Mouse (Mus musculus): Measurements from ENCODE around the gene Ccdc92. TPM values are rescaled to one million over a fixed set of nuclear protein-coding genes. Genes with fewer than 3 reads are reported as not detected.

Ccdc92 gene
- polyA plus RNA-seq, 1 experiment from 2014 or later: 38.7 TPM

DNA sequence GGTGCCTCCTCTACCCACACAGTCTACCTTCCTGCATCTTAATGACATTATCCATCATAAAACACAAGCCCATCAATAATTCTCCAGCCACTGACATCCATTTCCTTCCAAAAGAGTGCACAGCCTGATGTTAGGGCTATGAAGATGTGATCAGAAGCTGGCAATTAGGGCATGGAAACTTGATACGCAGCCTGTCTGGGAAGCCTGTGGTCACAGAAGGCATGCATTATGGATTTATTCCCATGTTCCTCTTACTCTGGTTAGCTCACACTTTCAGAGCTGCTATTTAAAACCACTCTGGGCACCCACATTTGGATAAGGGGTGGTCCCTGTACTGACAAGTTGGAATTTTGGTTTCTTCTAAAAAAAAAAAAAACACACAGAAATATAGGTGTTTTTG is 15.2 kb downstream of the Ccdc92 start:
- Histone ChIP-seq H3K4me3 (replicated peaks; ENCODE audit: low read depth, low read length) (no peak overlapping the region), H3K4me2 (ENCODE audit: low read length) (no peak overlapping the region), H3K27me3 (ENCODE audit: control insufficient read depth, insufficient read depth, low read length) (no peaks in the 10 kb centered on the region), H3K9me3 (ENCODE audit: control insufficient read depth, low read length) (no peaks in the 10 kb centered on the region), H3K27ac (replicated peaks; ENCODE audit: low read depth, low read length) (no peak overlapping the region), H3K36me3 (ENCODE audit: control insufficient read depth, insufficient read depth, low read length) (no peaks in the 10 kb centered on the region), H3K9ac (replicated peaks; ENCODE audit: low read length) (no peak overlapping the region), H3K4me1 (ENCODE audit: control insufficient read depth, insufficient read depth, low read length) (0 out of 2 replicates have a peak, but pooled peaks cover 6% of the 10 kb centered on the region)
- ATAC-seq (ENCODE audit: low FRiP score, low TSS enrichment) (no peak), DNase-seq (no peak)
- WGBS: 78% methylated on average over 1 of the region's 1 CpGs

DNA sequence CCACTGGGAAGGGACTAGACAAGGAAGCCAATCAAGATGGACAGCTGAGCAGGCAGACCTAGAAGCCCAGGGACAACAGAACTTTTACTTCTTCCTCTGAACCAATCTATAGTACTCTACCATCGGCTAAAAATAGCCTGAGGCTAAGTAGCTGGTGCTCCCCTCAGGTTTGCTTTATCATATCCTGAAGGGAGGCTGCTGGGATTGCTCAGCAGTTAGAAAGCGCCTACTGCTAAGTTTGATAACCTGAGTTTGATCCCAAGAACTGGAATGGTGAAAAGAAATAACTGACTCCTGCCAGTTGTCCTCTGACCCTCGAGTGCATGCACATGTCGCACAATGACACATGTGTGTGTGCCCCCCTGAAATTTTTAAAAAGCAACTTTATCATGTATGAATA is 17.3 kb downstream of the Ccdc92 start:
- Histone ChIP-seq H3K27ac (replicated peaks; ENCODE audit: low read depth, low read length) (no peak overlapping the region), H3K4me3 (replicated peaks; ENCODE audit: low read depth, low read length) (no peak overlapping the region), H3K9ac (replicated peaks; ENCODE audit: low read length) (no peak overlapping the region), H3K9me3 (ENCODE audit: control insufficient read depth, low read length) (no peaks in the 10 kb centered on the region), H3K36me3 (ENCODE audit: control insufficient read depth, insufficient read depth, low read length) (no peaks in the 10 kb centered on the region), H3K4me1 (ENCODE audit: control insufficient read depth, insufficient read depth, low read length) (0 out of 2 replicates have a peak, but pooled peaks cover 6% of the 10 kb centered on the region), H3K4me2 (ENCODE audit: low read length) (no peak overlapping the region), H3K27me3 (ENCODE audit: control insufficient read depth, insufficient read depth, low read length) (no peaks in the 10 kb centered on the region)
- 80% methylated on average over 4 of the region's 4 CpGs for WGBS
- no peak for DNase-seq
- ATAC-seq (ENCODE audit: low FRiP score, low TSS enrichment): no peak

DNA sequence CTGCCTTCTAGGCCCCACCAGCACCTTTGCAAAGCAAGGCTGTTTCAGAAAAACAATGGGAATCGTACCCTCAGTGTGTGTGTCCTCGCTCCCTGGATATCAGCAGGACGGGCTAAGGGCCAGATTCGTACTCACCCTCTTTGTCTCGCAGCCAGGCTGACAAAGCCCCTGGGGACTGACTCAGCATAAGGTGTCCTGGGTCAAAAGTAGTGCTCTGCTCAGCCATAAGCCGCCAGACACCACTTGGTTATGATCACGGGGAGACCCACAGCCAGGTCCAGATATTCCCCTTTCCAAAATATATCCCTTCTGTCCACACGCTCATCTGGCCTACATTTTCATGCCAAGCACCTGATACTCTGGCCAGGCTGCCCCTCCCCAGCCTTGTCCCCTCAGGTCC is 18.8 kb downstream of the Ccdc92 start:
- WGBS: 55% methylated on average over 8 of the region's 8 CpGs
- 0 out of 2 replicates have a peak, but pooled peaks cover 6% of the 10 kb centered on the region for H3K4me1 ChIP-seq (ENCODE audit: control insufficient read depth, insufficient read depth, low read length)
- no peaks in the 10 kb centered on the region for H3K27me3 ChIP-seq (ENCODE audit: control insufficient read depth, insufficient read depth, low read length)
- H3K4me3 ChIP-seq (replicated peaks; ENCODE audit: low read depth, low read length): no peak overlapping the region
- peaks cover 9% of the 10 kb centered on the region for H3K36me3 ChIP-seq (ENCODE audit: control insufficient read depth, insufficient read depth, low read length)
- no peaks in the 10 kb centered on the region for H3K9me3 ChIP-seq (ENCODE audit: control insufficient read depth, low read length)
- DNase-seq (peak; percentile 19), ATAC-seq (ENCODE audit: low FRiP score, low TSS enrichment) (no peak)
- H3K27ac ChIP-seq (replicated peaks; ENCODE audit: low read depth, low read length): no peak overlapping the region
- no peak overlapping the region for H3K9ac ChIP-seq (replicated peaks; ENCODE audit: low read length)
- no peak overlapping the region for H3K4me2 ChIP-seq (ENCODE audit: low read length)

DNA sequence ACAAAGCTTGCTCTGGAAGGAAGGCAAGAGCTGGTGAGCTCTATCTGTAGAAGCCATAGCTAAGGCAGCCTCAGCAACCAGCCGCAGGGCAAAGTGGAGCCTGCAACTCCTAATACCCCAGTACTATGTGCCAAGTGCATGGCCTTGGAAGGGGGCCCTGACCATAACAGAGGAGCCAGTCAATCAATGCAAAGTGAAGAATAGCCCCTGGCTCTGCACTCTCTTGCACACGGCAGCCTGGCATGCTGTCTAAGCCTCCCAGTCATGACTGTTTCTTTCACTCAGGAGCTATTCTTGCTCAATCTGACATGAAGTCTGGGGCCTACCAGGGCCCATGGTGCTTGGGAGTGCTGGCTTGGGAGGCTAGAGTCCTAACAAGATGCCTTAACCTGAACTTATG is 21.6 kb downstream of the Ccdc92 start:
- Histone ChIP-seq H3K4me3 (replicated peaks; ENCODE audit: low read depth, low read length) (no peak overlapping the region), H3K27ac (replicated peaks; ENCODE audit: low read depth, low read length) (no peak overlapping the region), H3K4me2 (ENCODE audit: low read length) (no peak overlapping the region), H3K27me3 (ENCODE audit: control insufficient read depth, insufficient read depth, low read length) (no peaks in the 10 kb centered on the region), H3K36me3 (ENCODE audit: control insufficient read depth, insufficient read depth, low read length) (peaks cover 34% of the 10 kb centered on the region), H3K9ac (replicated peaks; ENCODE audit: low read length) (no peak overlapping the region), H3K4me1 (ENCODE audit: control insufficient read depth, insufficient read depth, low read length) (0 out of 2 replicates have a peak, but pooled peaks cover 6% of the 10 kb centered on the region), H3K9me3 (ENCODE audit: control insufficient read depth, low read length) (no peaks in the 10 kb centered on the region)
- ATAC-seq (ENCODE audit: low FRiP score, low TSS enrichment): no peak
- DNase-seq: peak; percentile 29
- WGBS: 69% methylated on average over 2 of the region's 2 CpGs

DNA sequence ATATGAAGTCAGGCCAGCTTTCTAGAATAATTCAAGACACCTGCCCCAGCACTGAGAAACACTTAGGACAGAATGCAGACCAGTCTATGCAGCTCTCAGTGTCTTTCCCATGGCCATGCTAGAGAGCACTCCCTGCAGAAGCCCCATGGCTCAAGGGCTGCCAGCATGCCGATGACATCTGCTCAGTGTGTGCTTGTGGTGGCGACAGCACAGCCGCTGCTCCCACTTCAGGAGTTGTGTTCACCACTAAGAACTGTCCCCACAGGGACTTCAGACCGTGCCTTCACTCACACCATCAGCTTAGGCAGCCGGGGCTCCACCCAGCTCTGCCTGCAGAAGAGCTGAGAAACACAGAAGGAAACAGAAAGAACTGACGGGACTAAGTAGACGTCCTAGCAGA is 22.0 kb downstream of the Ccdc92 start:
- H3K9me3 ChIP-seq (ENCODE audit: control insufficient read depth, low read length): no peaks in the 10 kb centered on the region
- DNase-seq: no peak
- H3K9ac ChIP-seq (replicated peaks; ENCODE audit: low read length): no peak overlapping the region
- H3K4me3 ChIP-seq (replicated peaks; ENCODE audit: low read depth, low read length): no peak overlapping the region
- WGBS: 83% methylated on average over 7 of the region's 7 CpGs
- 0 out of 2 replicates have a peak, but pooled peaks cover 6% of the 10 kb centered on the region for H3K4me1 ChIP-seq (ENCODE audit: control insufficient read depth, insufficient read depth, low read length)
- H3K4me2 ChIP-seq (ENCODE audit: low read length): no peak overlapping the region
- H3K36me3 ChIP-seq (ENCODE audit: control insufficient read depth, insufficient read depth, low read length): peaks cover 38% of the 10 kb centered on the region
- no peak for ATAC-seq (ENCODE audit: low FRiP score, low TSS enrichment)
- no peaks in the 10 kb centered on the region for H3K27me3 ChIP-seq (ENCODE audit: control insufficient read depth, insufficient read depth, low read length)
- H3K27ac ChIP-seq (replicated peaks; ENCODE audit: low read depth, low read length): no peak overlapping the region

DNA sequence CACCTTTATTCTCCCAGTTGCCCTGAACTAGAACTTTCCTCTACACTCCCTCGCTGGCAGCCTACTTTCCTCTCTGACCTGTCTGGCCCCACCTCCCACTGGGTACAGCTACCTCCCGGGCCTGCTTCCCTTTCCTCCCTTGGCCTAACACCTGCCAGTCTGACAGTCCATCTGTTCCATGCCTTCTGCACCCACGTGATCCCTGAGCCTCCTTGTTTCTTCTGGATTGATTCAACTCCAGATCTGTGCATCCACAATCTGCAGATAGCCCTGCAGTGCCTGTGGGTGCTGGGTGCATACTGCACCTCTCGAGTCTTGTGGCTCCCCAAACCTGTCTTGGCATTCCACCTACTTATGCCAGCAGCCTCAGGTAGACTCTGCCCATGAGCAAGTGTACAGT is 25.6 kb downstream of the Ccdc92 start:
- H3K9me3 ChIP-seq (ENCODE audit: control insufficient read depth, low read length): no peaks in the 10 kb centered on the region
- ATAC-seq (ENCODE audit: low FRiP score, low TSS enrichment) (no peak), DNase-seq (no peak)
- H3K36me3 ChIP-seq (ENCODE audit: control insufficient read depth, insufficient read depth, low read length): peaks cover 68% of the 10 kb centered on the region
- H3K4me3 ChIP-seq (replicated peaks; ENCODE audit: low read depth, low read length): no peak overlapping the region
- no peak overlapping the region for H3K27ac ChIP-seq (replicated peaks; ENCODE audit: low read depth, low read length)
- H3K9ac ChIP-seq (replicated peaks; ENCODE audit: low read length): no peak overlapping the region
- H3K4me2 ChIP-seq (ENCODE audit: low read length): no peak overlapping the region
- 74% methylated on average over 4 of the region's 4 CpGs for WGBS
- no peaks in the 10 kb centered on the region for H3K27me3 ChIP-seq (ENCODE audit: control insufficient read depth, insufficient read depth, low read length)
- no peaks in the 10 kb centered on the region for H3K4me1 ChIP-seq (ENCODE audit: control insufficient read depth, insufficient read depth, low read length)

DNA sequence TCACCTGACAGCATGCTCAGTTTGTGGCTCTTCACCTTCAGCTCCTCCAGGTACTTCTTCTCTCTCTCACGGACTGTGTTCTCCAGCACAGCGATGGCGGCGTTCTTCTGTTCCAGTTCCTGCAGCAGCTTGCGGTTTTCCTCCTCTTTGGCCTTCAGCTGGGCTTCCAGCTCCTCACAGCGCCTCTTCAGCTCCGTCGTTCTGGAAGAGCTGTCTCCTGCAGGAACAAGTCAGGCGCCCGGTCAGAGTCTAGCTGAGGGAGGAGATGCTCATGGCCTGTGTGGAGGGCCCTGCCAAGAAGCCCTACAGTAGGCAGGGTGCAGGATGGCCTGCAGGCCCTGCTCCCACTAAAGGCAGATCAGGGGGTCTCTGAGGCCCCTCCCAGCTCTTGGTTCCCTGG is 26.1 kb downstream of the Ccdc92 start:
- H3K4me2 ChIP-seq (ENCODE audit: low read length): no peak overlapping the region
- H3K9me3 ChIP-seq (ENCODE audit: control insufficient read depth, low read length): no peaks in the 10 kb centered on the region
- 91% methylated on average over 10 of the region's 10 CpGs for WGBS
- H3K36me3 ChIP-seq (ENCODE audit: control insufficient read depth, insufficient read depth, low read length): peaks cover 68% of the 10 kb centered on the region
- no peaks in the 10 kb centered on the region for H3K27me3 ChIP-seq (ENCODE audit: control insufficient read depth, insufficient read depth, low read length)
- no peak overlapping the region for H3K27ac ChIP-seq (replicated peaks; ENCODE audit: low read depth, low read length)
- H3K9ac ChIP-seq (replicated peaks; ENCODE audit: low read length): no peak overlapping the region
- ATAC-seq (ENCODE audit: low FRiP score, low TSS enrichment) (no peak), DNase-seq (no peak)
- no peaks in the 10 kb centered on the region for H3K4me1 ChIP-seq (ENCODE audit: control insufficient read depth, insufficient read depth, low read length)
- no peak overlapping the region for H3K4me3 ChIP-seq (replicated peaks; ENCODE audit: low read depth, low read length)

DNA sequence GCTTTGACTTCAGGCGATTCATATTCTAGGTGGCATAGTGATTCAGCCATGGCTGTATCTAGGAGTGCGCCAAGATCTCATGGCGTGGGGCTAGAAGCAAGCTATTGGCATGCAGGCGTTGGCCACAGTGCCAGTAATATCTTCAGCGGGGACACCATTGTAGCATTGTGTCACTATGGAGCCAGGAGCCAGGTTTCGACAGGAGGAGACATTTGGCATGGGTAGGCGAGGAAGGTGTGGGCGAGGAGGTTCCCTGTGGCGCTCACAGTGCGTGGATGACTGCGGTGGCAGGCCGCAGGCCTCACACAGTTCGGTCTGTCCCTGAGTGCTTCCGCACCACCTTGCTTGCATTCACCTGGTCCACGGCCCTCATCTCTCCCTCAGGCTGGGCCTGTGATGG is 27.0 kb downstream of the Ccdc92 start:
- Histone ChIP-seq H3K9ac (replicated peaks; ENCODE audit: low read length) (no peak overlapping the region), H3K4me2 (ENCODE audit: low read length) (no peak overlapping the region), H3K27me3 (ENCODE audit: control insufficient read depth, insufficient read depth, low read length) (no peaks in the 10 kb centered on the region), H3K27ac (replicated peaks; ENCODE audit: low read depth, low read length) (no peak overlapping the region), H3K4me1 (ENCODE audit: control insufficient read depth, insufficient read depth, low read length) (no peaks in the 10 kb centered on the region), H3K4me3 (replicated peaks; ENCODE audit: low read depth, low read length) (no peak overlapping the region), H3K9me3 (ENCODE audit: control insufficient read depth, low read length) (no peaks in the 10 kb centered on the region), H3K36me3 (ENCODE audit: control insufficient read depth, insufficient read depth, low read length) (peaks cover 68% of the 10 kb centered on the region)
- DNase-seq (no peak), ATAC-seq (ENCODE audit: low FRiP score, low TSS enrichment) (no peak)
- WGBS: 94% methylated on average over 15 of the region's 15 CpGs

DNA sequence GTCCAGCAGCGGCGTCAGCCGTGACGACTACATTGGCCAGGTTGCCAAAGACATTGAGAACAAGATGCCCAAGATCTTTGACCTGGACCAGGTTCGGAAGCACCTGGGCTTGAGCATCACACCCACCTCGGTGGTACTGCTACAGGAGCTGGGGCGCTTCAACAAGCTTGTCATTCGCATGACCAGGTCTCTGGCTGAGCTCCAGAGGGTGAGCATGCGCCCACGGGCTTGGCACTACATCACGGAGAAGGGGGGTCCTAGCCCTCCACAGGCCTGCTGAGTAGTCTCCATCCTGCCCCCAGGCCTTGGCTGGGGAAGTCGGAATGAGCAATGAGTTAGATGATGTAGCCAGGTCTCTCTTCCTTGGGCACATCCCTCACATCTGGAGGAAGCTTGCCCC is 31.9 kb downstream of the Ccdc92 start:
- 92% methylated on average over 12 of the region's 12 CpGs for WGBS
- ATAC-seq (ENCODE audit: low FRiP score, low TSS enrichment): no peak

More for the DNA sequence above, 31.9 kb downstream of the Ccdc92 start:
- H3K4me2 ChIP-seq (ENCODE audit: low read length): no peak overlapping the region
- no peaks in the 10 kb centered on the region for H3K4me1 ChIP-seq (ENCODE audit: control insufficient read depth, insufficient read depth, low read length)
- H3K36me3 ChIP-seq (ENCODE audit: control insufficient read depth, insufficient read depth, low read length): peaks cover 31% of the 10 kb centered on the region
- H3K27me3 ChIP-seq (ENCODE audit: control insufficient read depth, insufficient read depth, low read length): no peaks in the 10 kb centered on the region
- no peak overlapping the region for H3K4me3 ChIP-seq (replicated peaks; ENCODE audit: low read depth, low read length)
- H3K9ac ChIP-seq (replicated peaks; ENCODE audit: low read length): no peak overlapping the region
- no peak for DNase-seq
- no peaks in the 10 kb centered on the region for H3K9me3 ChIP-seq (ENCODE audit: control insufficient read depth, low read length)
- H3K27ac ChIP-seq (replicated peaks; ENCODE audit: low read depth, low read length): no peak overlapping the region
